Mouse (Mus musculus) hindbrain, embryonic 16.5 days (tissue): ENCODE data around the gene Hist3h2a. TPM values are rescaled to one million over a fixed set of nuclear protein-coding genes. Genes with fewer than 3 reads are reported as not detected.

Experiments
- ATAC-seq: fragments of 200-750 bp; cut with Nextera tagmentation; 2 replicates; pipeline ENCODE4 v1.8.0; 2017; ENCODE audit warnings: moderate TSS enrichment, moderate library complexity
- H3K27ac ChIP-seq: fragments of 300-500 bp; sonication (generic); 2 replicates; pipeline ENCODE4 v1.5.1; 2014; ENCODE audit warnings: low read depth, mild to moderate bottlenecking, control low read depth, low read length, moderate library complexity
- H3K27me3 ChIP-seq: fragments of 300-500 bp; sonication (generic); replicated peaks from 2 replicates; pipeline ENCODE4 v1.6.1; 2014; ENCODE audit warnings: low read length; ENCODE audit not compliant: control insufficient read depth, insufficient read depth
- H3K36me3 ChIP-seq: fragments of 300-500 bp; sonication (generic); 2 replicates; pipeline ENCODE4 v1.6.1; 2014; ENCODE audit warnings: mild to moderate bottlenecking, low read length, moderate library complexity, mixed read lengths; ENCODE audit not compliant: control insufficient read depth, insufficient read depth
- H3K4me1 ChIP-seq: fragments of 300-500 bp; sonication (generic); 2 replicates; pipeline ENCODE4 v1.6.1; 2014; ENCODE audit warnings: low read depth, low read length; ENCODE audit not compliant: control insufficient read depth, insufficient read depth
- H3K4me2 ChIP-seq: fragments of 300-500 bp; sonication (generic); 2 replicates; pipeline ENCODE4 v1.6.1; 2014; ENCODE audit warnings: mild to moderate bottlenecking, low read length, control low read depth, moderate library complexity
- H3K4me3 ChIP-seq: fragments of 300-500 bp; sonication (generic); 2 replicates; pipeline ENCODE4 v1.5.1; 2014; ENCODE audit warnings: mild to moderate bottlenecking, low read length, control low read depth, moderate library complexity
- H3K9ac ChIP-seq: fragments of 300-500 bp; sonication (generic); 2 replicates; pipeline ENCODE4 v1.6.1; 2014; ENCODE audit warnings: low read depth, mild to moderate bottlenecking, control low read depth, low read length, moderate library complexity
- H3K9me3 ChIP-seq: fragments of 300-500 bp; sonication (generic); 2 replicates; pipeline ENCODE4 v1.6.1; 2014; ENCODE audit warnings: mild to moderate bottlenecking, low read length, moderate library complexity; ENCODE audit not compliant: control insufficient read depth
- WGBS: fragments of 180-500 bp; shearing (Covaris S2); extraction: QIAGEN DNeasy Blood & Tissue Kit; methylation state at CpG from one replicate; pipeline ENCODE4 v1.1.7; 2014; 5-methylcytosine and 5-hydroxymethylcytosine counted together
- polyA plus RNA-seq: library from polyadenylated mRNA; unstranded; fragments of >200 nt; fragmentation: Nextera tagmentation; extraction: Ambion mirVana; gene quantifications from 2 replicates; pipeline ENCODE4 v1.2.1, GENCODE M21; 2015

Gene Hist3h2a
- polyA plus RNA-seq, 1 experiment from 2014 or later: 89.6 TPM

- no peak overlapping the region for H3K4me2 ChIP-seq
- ATAC-seq: no peak; the same call in 1 of the 2 replicates
- H3K4me1 ChIP-seq: peaks cover 29% of the 10 kb centered on the region
- H3K27me3 ChIP-seq: no peaks in the 10 kb centered on the region
- no peak overlapping the region for H3K9ac ChIP-seq
- no peak overlapping the region for H3K27ac ChIP-seq
- H3K9me3 ChIP-seq: no peaks in the 10 kb centered on the region
- 51% methylated on average over 14 of the region's 14 CpGs for WGBS
- H3K4me3 ChIP-seq: no peak overlapping the region
- H3K36me3 ChIP-seq: peaks cover 25% of the 10 kb centered on the region
Observed at GRCm38 (mm10) chr11:58981541-58982447, 27.3 kb downstream of the Hist3h2a start.

GRCm38 (mm10) chr11:58982471-58983097 is 28.1 kb downstream of the Hist3h2a start:
- ATAC-seq: no peak
- no peaks in the 10 kb centered on the region for H3K27me3 ChIP-seq
- H3K4me2 ChIP-seq: no peak overlapping the region
- no peaks in the 10 kb centered on the region for H3K9me3 ChIP-seq
- WGBS: 86% methylated on average over 18 of the region's 18 CpGs
- H3K27ac ChIP-seq: no peak overlapping the region
- H3K9ac ChIP-seq: no peak overlapping the region
- H3K4me1 ChIP-seq: peaks cover 25% of the 10 kb centered on the region
- no peak overlapping the region for H3K4me3 ChIP-seq
- peaks cover 25% of the 10 kb centered on the region for H3K36me3 ChIP-seq

GRCm38 (mm10) chr11:58983691-58984341 is 29.3 kb downstream of the Hist3h2a start:
- no peak overlapping the region for H3K4me2 ChIP-seq
- WGBS: 93% methylated on average over 6 of the region's 6 CpGs
- no peaks in the 10 kb centered on the region for H3K9me3 ChIP-seq
- peaks cover 22% of the 10 kb centered on the region for H3K4me1 ChIP-seq
- H3K36me3 ChIP-seq: peaks cover 27% of the 10 kb centered on the region
- H3K27me3 ChIP-seq: no peaks in the 10 kb centered on the region
- ATAC-seq: no peak
- no peak overlapping the region for H3K27ac ChIP-seq
- H3K4me3 ChIP-seq: no peak overlapping the region
- H3K9ac ChIP-seq: no peak overlapping the region

- Histone ChIP-seq H3K4me1 (peaks cover 14% of the 10 kb centered on the region), H3K9ac (no peak overlapping the region), H3K4me2 (no peak overlapping the region), H3K4me3 (no peak overlapping the region), H3K27ac (no peak overlapping the region), H3K9me3 (no peaks in the 10 kb centered on the region), H3K27me3 (no peaks in the 10 kb centered on the region), H3K36me3 (peaks cover 35% of the 10 kb centered on the region)
- ATAC-seq: no peak
- 96% methylated on average over 7 of the region's 7 CpGs for WGBS
Observed at GRCm38 (mm10) chr11:58984657-58985056, 30.2 kb downstream of the Hist3h2a start.

GRCm38 (mm10) chr11:58985299-58985917 is 30.9 kb downstream of the Hist3h2a start:
- Histone ChIP-seq H3K4me2 (no peak overlapping the region), H3K27me3 (no peaks in the 10 kb centered on the region), H3K9ac (no peak overlapping the region), H3K4me1 (peaks cover 7% of the 10 kb centered on the region), H3K4me3 (no peak overlapping the region), H3K27ac (no peak overlapping the region), H3K9me3 (no peaks in the 10 kb centered on the region), H3K36me3 (peaks cover 37% of the 10 kb centered on the region)
- ATAC-seq: no peak
- WGBS: 94% methylated on average over 3 of the region's 3 CpGs

GRCm38 (mm10) chr11:58989166-58989565 is 34.7 kb downstream of the Hist3h2a start:
- Histone ChIP-seq H3K4me1 (no peaks in the 10 kb centered on the region), H3K27ac (no peak overlapping the region), H3K9ac (no peak overlapping the region), H3K4me3 (no peak overlapping the region), H3K27me3 (no peaks in the 10 kb centered on the region), H3K9me3 (no peaks in the 10 kb centered on the region), H3K4me2 (no peak overlapping the region), H3K36me3 (peaks cover 28% of the 10 kb centered on the region)
- 94% methylated on average over 4 of the region's 4 CpGs for WGBS
- ATAC-seq: no peak

GRCm38 (mm10) chr11:58990141-58990540 is 35.7 kb downstream of the Hist3h2a start:
- Histone ChIP-seq H3K4me3 (no peak overlapping the region), H3K9ac (no peak overlapping the region), H3K27ac (no peak overlapping the region), H3K9me3 (no peaks in the 10 kb centered on the region), H3K36me3 (peaks cover 25% of the 10 kb centered on the region), H3K27me3 (no peaks in the 10 kb centered on the region), H3K4me1 (no peaks in the 10 kb centered on the region), H3K4me2 (no peak overlapping the region)
- 92% methylated on average over 17 of the region's 17 CpGs for WGBS
- ATAC-seq: no peak

GRCm38 (mm10) chr11:58990794-58991193 is 36.3 kb downstream of the Hist3h2a start:
- no peak overlapping the region for H3K27ac ChIP-seq
- no peaks in the 10 kb centered on the region for H3K4me1 ChIP-seq
- no peak overlapping the region for H3K4me3 ChIP-seq
- ATAC-seq: no peak
- H3K4me2 ChIP-seq: no peak overlapping the region
- H3K36me3 ChIP-seq: peaks cover 18% of the 10 kb centered on the region
- H3K9ac ChIP-seq: no peak overlapping the region
- no peaks in the 10 kb centered on the region for H3K9me3 ChIP-seq
- WGBS: 88% methylated on average over 9 of the region's 9 CpGs
- no peaks in the 10 kb centered on the region for H3K27me3 ChIP-seq

- Histone ChIP-seq H3K27ac (no peak overlapping the region), H3K9ac (no peak overlapping the region), H3K9me3 (no peaks in the 10 kb centered on the region), H3K4me1 (no peaks in the 10 kb centered on the region), H3K36me3 (peaks cover 12% of the 10 kb centered on the region), H3K4me2 (no peak overlapping the region), H3K27me3 (no peaks in the 10 kb centered on the region), H3K4me3 (no peak overlapping the region)
- 84% methylated on average over 3 of the region's 3 CpGs for WGBS
- ATAC-seq: no peak
Observed at GRCm38 (mm10) chr11:58991911-58992310, 37.4 kb downstream of the Hist3h2a start.
